Mouse (Mus musculus): ENCODE results near the gene Cyfip1. TPM values are rescaled to one million over a fixed set of nuclear protein-coding genes. Genes with fewer than 3 reads are reported as not detected.

Cyfip1 gene
- 44.8 and 45.1 TPM in 2 replicates for polyA plus RNA-seq (2015; fragmentation: Nextera tagmentation; extraction: Ambion mirVana)

GRCm38 (mm10) chr7:55841445-55841844, at the start of gene Cyfip1:
TSS of gene Cyfip1 (plus strand) at chr7:55841745.
- ATAC-seq, result peak; percentile 5
- H3K9me3 ChIP-seq (ENCODE audit: control insufficient read depth, low read length), result no peaks in the 10 kb centered on the region
- peak within 1 kb of the TSS; percentile 92 for H3K9ac ChIP-seq (ENCODE audit: low read depth, low read length)
- H3K36me3 ChIP-seq (ENCODE audit: control insufficient read depth, insufficient read depth, low read length), result no peaks in the 10 kb centered on the region
- peaks cover 11% of the 10 kb centered on the region for H3K4me1 ChIP-seq (ENCODE audit: control insufficient read depth, insufficient read depth, low read depth, low read length)
- H3K4me3 ChIP-seq (ENCODE audit: low read length), result peak within 1 kb of the TSS; percentile 79
- peak within 1 kb of the TSS; percentile 71 for H3K4me2 ChIP-seq (ENCODE audit: low read length)
- 52% methylated on average over 7 of the region's 7 CpGs for WGBS
- no peaks in the 10 kb centered on the region for H3K27me3 ChIP-seq (replicated peaks; ENCODE audit: control insufficient read depth, insufficient read depth, low read length)
- peak within 1 kb of the TSS; percentile 96 for H3K27ac ChIP-seq (ENCODE audit: low read depth, low read length)

GRCm38 (mm10) chr7:55792280-55792679, 49.3 kb upstream of the Cyfip1 start:
- H3K4me1 ChIP-seq (ENCODE audit: control insufficient read depth, insufficient read depth, low read depth, low read length), result peaks cover 14% of the 10 kb centered on the region
- H3K4me2 ChIP-seq (ENCODE audit: low read length), result no peak overlapping the region
- no peak overlapping the region for H3K4me3 ChIP-seq (ENCODE audit: low read length)
- no peak overlapping the region for H3K27ac ChIP-seq (ENCODE audit: low read depth, low read length)
- H3K36me3 ChIP-seq (ENCODE audit: control insufficient read depth, insufficient read depth, low read length), result peaks cover 10% of the 10 kb centered on the region
- 59% methylated on average over 3 of the region's 3 CpGs for WGBS
- no peak for ATAC-seq
- 0 out of 2 replicates have a peak overlapping the region, but pooled peaks have one; percentile 7 for H3K9ac ChIP-seq (ENCODE audit: low read depth, low read length)
- no peaks in the 10 kb centered on the region for H3K27me3 ChIP-seq (replicated peaks; ENCODE audit: control insufficient read depth, insufficient read depth, low read length)
- H3K9me3 ChIP-seq (ENCODE audit: control insufficient read depth, low read length), result no peaks in the 10 kb centered on the region

GRCm38 (mm10) chr7:55793236-55793951, 48.2 kb upstream of the Cyfip1 start:
- Histone ChIP-seq H3K4me1 (ENCODE audit: control insufficient read depth, insufficient read depth, low read depth, low read length) (peaks cover 14% of the 10 kb centered on the region), H3K4me2 (ENCODE audit: low read length) (peak overlapping the region; percentile 71), H3K9ac (ENCODE audit: low read depth, low read length) (peak overlapping the region; percentile 86), H3K27me3 (replicated peaks; ENCODE audit: control insufficient read depth, insufficient read depth, low read length) (no peaks in the 10 kb centered on the region), H3K9me3 (ENCODE audit: control insufficient read depth, low read length) (no peaks in the 10 kb centered on the region), H3K27ac (ENCODE audit: low read depth, low read length) (peak overlapping the region; percentile 85), H3K4me3 (ENCODE audit: low read length) (peak overlapping the region; percentile 86), H3K36me3 (ENCODE audit: control insufficient read depth, insufficient read depth, low read length) (peaks cover 11% of the 10 kb centered on the region)
- WGBS, result 32% methylated on average over 13 of the region's 13 CpGs
- peak; percentile 52 for ATAC-seq

- peak; percentile 100 for ATAC-seq
- Histone ChIP-seq H3K27me3 (replicated peaks; ENCODE audit: control insufficient read depth, insufficient read depth, low read length) (no peaks in the 10 kb centered on the region), H3K4me3 (ENCODE audit: low read length) (peak within 1 kb of the TSS; percentile 86), H3K27ac (ENCODE audit: low read depth, low read length) (peak within 1 kb of the TSS; percentile 85), H3K4me1 (ENCODE audit: control insufficient read depth, insufficient read depth, low read depth, low read length) (peaks cover 14% of the 10 kb centered on the region), H3K4me2 (ENCODE audit: low read length) (peak within 1 kb of the TSS; percentile 71), H3K9ac (ENCODE audit: low read depth, low read length) (peak within 1 kb of the TSS; percentile 86), H3K36me3 (ENCODE audit: control insufficient read depth, insufficient read depth, low read length) (peaks cover 11% of the 10 kb centered on the region), H3K9me3 (ENCODE audit: control insufficient read depth, low read length) (no peaks in the 10 kb centered on the region)
- WGBS, result under 1% methylated on average over 51 of the region's 51 CpGs
Observed at GRCm38 (mm10) chr7:55793952-55794603, 47.5 kb upstream of the Cyfip1 start, which contains the start of gene Tubgcp5. TSS of gene Tubgcp5 (plus strand) at chr7:55794154.

- WGBS, result 89% methylated on average over 3 of the region's 3 CpGs
- peaks cover 6% of the 10 kb centered on the region for H3K4me1 ChIP-seq (ENCODE audit: control insufficient read depth, insufficient read depth, low read depth, low read length)
Observed at GRCm38 (mm10) chr7:55799981-55800380, 41.6 kb upstream of the Cyfip1 start.

GRCm38 (mm10) chr7:55809967-55810366, 31.6 kb upstream of the Cyfip1 start:
- no peak overlapping the region for H3K9ac ChIP-seq (ENCODE audit: low read depth, low read length)
- H3K4me1 ChIP-seq (ENCODE audit: control insufficient read depth, insufficient read depth, low read depth, low read length), result no peaks in the 10 kb centered on the region
- no peaks in the 10 kb centered on the region for H3K9me3 ChIP-seq (ENCODE audit: control insufficient read depth, low read length)
- peaks cover 49% of the 10 kb centered on the region for H3K36me3 ChIP-seq (ENCODE audit: control insufficient read depth, insufficient read depth, low read length)
- H3K4me2 ChIP-seq (ENCODE audit: low read length), result no peak overlapping the region
- no peak for ATAC-seq
- no peak overlapping the region for H3K4me3 ChIP-seq (ENCODE audit: low read length)
- no peak overlapping the region for H3K27ac ChIP-seq (ENCODE audit: low read depth, low read length)
- WGBS, result 92% methylated on average over 2 of the region's 2 CpGs
- no peaks in the 10 kb centered on the region for H3K27me3 ChIP-seq (replicated peaks; ENCODE audit: control insufficient read depth, insufficient read depth, low read length)

More at GRCm38 (mm10) chr7:55799981-55800380, 41.6 kb upstream of the Cyfip1 start:
- Histone ChIP-seq H3K36me3 (ENCODE audit: control insufficient read depth, insufficient read depth, low read length) (peaks cover 37% of the 10 kb centered on the region), H3K9me3 (ENCODE audit: control insufficient read depth, low read length) (no peaks in the 10 kb centered on the region), H3K27ac (ENCODE audit: low read depth, low read length) (no peak overlapping the region), H3K27me3 (replicated peaks; ENCODE audit: control insufficient read depth, insufficient read depth, low read length) (no peaks in the 10 kb centered on the region), H3K9ac (ENCODE audit: low read depth, low read length) (no peak overlapping the region), H3K4me3 (ENCODE audit: low read length) (no peak overlapping the region), H3K4me2 (ENCODE audit: low read length) (no peak overlapping the region)
- no peak for ATAC-seq

GRCm38 (mm10) chr7:55824468-55824867, 17.1 kb upstream of the Cyfip1 start:
- H3K36me3 ChIP-seq (ENCODE audit: control insufficient read depth, insufficient read depth, low read length), result peaks cover 35% of the 10 kb centered on the region
- H3K9ac ChIP-seq (ENCODE audit: low read depth, low read length), result no peak overlapping the region
- 81% methylated on average over 5 of the region's 5 CpGs for WGBS
- no peak overlapping the region for H3K4me3 ChIP-seq (ENCODE audit: low read length)
- H3K27ac ChIP-seq (ENCODE audit: low read depth, low read length), result no peak overlapping the region
- H3K4me1 ChIP-seq (ENCODE audit: control insufficient read depth, insufficient read depth, low read depth, low read length), result no peaks in the 10 kb centered on the region
- H3K27me3 ChIP-seq (replicated peaks; ENCODE audit: control insufficient read depth, insufficient read depth, low read length), result no peaks in the 10 kb centered on the region
- H3K4me2 ChIP-seq (ENCODE audit: low read length), result no peak overlapping the region
- ATAC-seq, result no peak
- no peaks in the 10 kb centered on the region for H3K9me3 ChIP-seq (ENCODE audit: control insufficient read depth, low read length)

- Histone ChIP-seq H3K27me3 (replicated peaks; ENCODE audit: control insufficient read depth, insufficient read depth, low read length) (no peaks in the 10 kb centered on the region), H3K9ac (ENCODE audit: low read depth, low read length) (no peak overlapping the region), H3K36me3 (ENCODE audit: control insufficient read depth, insufficient read depth, low read length) (peaks cover 24% of the 10 kb centered on the region), H3K4me3 (ENCODE audit: low read length) (no peak overlapping the region), H3K4me1 (ENCODE audit: control insufficient read depth, insufficient read depth, low read depth, low read length) (no peaks in the 10 kb centered on the region), H3K4me2 (ENCODE audit: low read length) (no peak overlapping the region), H3K9me3 (ENCODE audit: control insufficient read depth, low read length) (no peaks in the 10 kb centered on the region), H3K27ac (ENCODE audit: low read depth, low read length) (no peak overlapping the region)
- no peak for ATAC-seq
- WGBS, result 90% methylated on average over 9 of the region's 9 CpGs
Observed at GRCm38 (mm10) chr7:55827551-55827950, 14.0 kb upstream of the Cyfip1 start.

- Histone ChIP-seq H3K4me3 (ENCODE audit: low read length) (no peak overlapping the region), H3K9ac (ENCODE audit: low read depth, low read length) (no peak overlapping the region), H3K27me3 (replicated peaks; ENCODE audit: control insufficient read depth, insufficient read depth, low read length) (no peaks in the 10 kb centered on the region), H3K4me2 (ENCODE audit: low read length) (no peak overlapping the region), H3K36me3 (ENCODE audit: control insufficient read depth, insufficient read depth, low read length) (peaks cover 10% of the 10 kb centered on the region; the same call in 1 of the 2 replicates), H3K4me1 (ENCODE audit: control insufficient read depth, insufficient read depth, low read depth, low read length) (peaks cover 5% of the 10 kb centered on the region), H3K9me3 (ENCODE audit: control insufficient read depth, low read length) (no peaks in the 10 kb centered on the region), H3K27ac (ENCODE audit: low read depth, low read length) (no peak overlapping the region)
- ATAC-seq, result no peak
- whole genome bisulfite sequencing, result 87% methylated on average over 4 of the region's 4 CpGs
Observed at GRCm38 (mm10) chr7:55836877-55837276, 4.7 kb upstream of the Cyfip1 start.

All from hindbrain, embryonic 16.5 days (tissue).